8 mouse cellular contexts compared by ENCODE assay signal in genomic region chr1:34432776-34433481, GRCm38 (mm10). TPM values are rescaled to one million over a fixed set of nuclear protein-coding genes. Genes with fewer than 3 reads are reported as not detected.
A peak's percentile ranks its signal among the peaks of the same experiment; 100 is the strongest.
DNase-seq lines count a peak whose midpoint lies in the region; ATAC-seq and TF ChIP-seq lines count a peak whose summit lies in the region.

No protein-coding gene starts in this region.

- 5% methylated on average over 35 of the region's 35 CpGs for WGBS in hindbrain, embryonic 11.5 days
- WGBS in limb, embryonic 12.5 days, result 14% methylated on average over 35 of the region's 35 CpGs
- 5% methylated on average over 35 of the region's 35 CpGs for WGBS in midbrain, embryonic 12.5 days
- 11% methylated on average over 35 of the region's 35 CpGs for WGBS in stomach, postnatal 0 days

- DNase-seq in frontal cortex, postnatal 10 days (ENCODE audit: low spot score in 2 of 2), result no peak
- peak; percentile 44 for DNase-seq in adipocyte (ENCODE audit: low spot score)
- DNase-seq in hindbrain, embryonic 11.5 days (ENCODE audit: low spot score), result peak; percentile 77
- peak; percentile 47 for DNase-seq in stomach, postnatal 0 days (ENCODE audit: low spot score)

- peak overlapping the region; percentile 69 for H3K9ac ChIP-seq in hindbrain, embryonic 11.5 days (ENCODE audit: low read depth, low read length)
- peak overlapping the region; percentile 62 for H3K9ac ChIP-seq in limb, embryonic 12.5 days (replicated peaks)
- H3K9ac ChIP-seq in midbrain, embryonic 12.5 days (replicated peaks), result peak overlapping the region; percentile 47
- H3K9ac ChIP-seq in stomach, postnatal 0 days (ENCODE audit: low read length), result peak overlapping the region; percentile 63

- peak; percentile 61; the same call in 1 of the 2 replicates for TF ChIP-seq POLR2A in embryonic fibroblast, embryonic 13.5 days (IDR thresholded peaks at IDR 0.05; ENCODE audit: low read depth, low read length)

- H3K27me3 ChIP-seq in hindbrain, embryonic 11.5 days (ENCODE audit: control insufficient read depth, insufficient read depth, low read length), result no peaks in the 10 kb centered on the region
- H3K27me3 ChIP-seq in limb, embryonic 12.5 days, result no peaks in the 10 kb centered on the region
- no peaks in the 10 kb centered on the region for H3K27me3 ChIP-seq in midbrain, embryonic 12.5 days
- H3K27me3 ChIP-seq in stomach, postnatal 0 days (ENCODE audit: control insufficient read depth, insufficient read depth, low read length), result no peaks in the 10 kb centered on the region

- peak overlapping the region; percentile 66 for H3K4me2 ChIP-seq in hindbrain, embryonic 11.5 days (replicated peaks; ENCODE audit: low read depth, low read length)
- peak overlapping the region; percentile 59 for H3K4me2 ChIP-seq in limb, embryonic 12.5 days
- H3K4me2 ChIP-seq in midbrain, embryonic 12.5 days (replicated peaks), result peak overlapping the region; percentile 54
- peak overlapping the region; percentile 75 for H3K4me2 ChIP-seq in stomach, postnatal 0 days (replicated peaks; ENCODE audit: low read depth)

- H3K27ac ChIP-seq in embryonic fibroblast, embryonic 13.5 days (ENCODE audit: insufficient read depth, low read length), result peak overlapping the region; percentile 69
- H3K27ac ChIP-seq in hindbrain, embryonic 11.5 days (ENCODE audit: low read depth, low read length), result peak overlapping the region; percentile 63
- peak overlapping the region; percentile 75 for H3K27ac ChIP-seq in limb, embryonic 12.5 days
- peak overlapping the region; percentile 69 for H3K27ac ChIP-seq in midbrain, embryonic 12.5 days (replicated peaks)
- peak overlapping the region; percentile 65 for H3K27ac ChIP-seq in stomach, postnatal 0 days (replicated peaks)

- H3K9me3 ChIP-seq in hindbrain, embryonic 11.5 days (ENCODE audit: control insufficient read depth, low read length), result peaks cover 2% of the 10 kb centered on the region
- H3K9me3 ChIP-seq in limb, embryonic 12.5 days, result peaks cover 36% of the 10 kb centered on the region
- peaks cover 34% of the 10 kb centered on the region for H3K9me3 ChIP-seq in midbrain, embryonic 12.5 days
- peaks cover 3% of the 10 kb centered on the region; the same call in 1 of the 2 replicates for H3K9me3 ChIP-seq in stomach, postnatal 0 days (ENCODE audit: control insufficient read depth, low read length)

- peak; percentile 64 for ATAC-seq in frontal cortex, adult (ENCODE audit: low TSS enrichment)
- peak; percentile 11; the same call in 1 of the 2 replicates for ATAC-seq in hindbrain, embryonic 11.5 days (ENCODE audit: low FRiP score)
- ATAC-seq in limb, embryonic 12.5 days (ENCODE audit: insufficient number of reproducible peaks, insufficient read depth, low FRiP score, low TSS enrichment, low read depth), result no peak
- peak; percentile 35 for ATAC-seq in midbrain, embryonic 12.5 days (ENCODE audit: low FRiP score, low read depth)
- peak; percentile 43; the same call in 1 of the 2 replicates for ATAC-seq in stomach, postnatal 0 days (ENCODE audit: low FRiP score, low TSS enrichment)

- no peaks in the 10 kb centered on the region for H3K4me1 ChIP-seq in embryonic fibroblast, embryonic 13.5 days (ENCODE audit: control insufficient read depth, insufficient read depth, low read length)
- H3K4me1 ChIP-seq in hindbrain, embryonic 11.5 days (replicated peaks; ENCODE audit: control insufficient read depth, insufficient read depth, low read length), result no peaks in the 10 kb centered on the region
- peaks cover 6% of the 10 kb centered on the region; the same call in 1 of the 2 replicates for H3K4me1 ChIP-seq in limb, embryonic 12.5 days (replicated peaks)
- H3K4me1 ChIP-seq in midbrain, embryonic 12.5 days, result peaks cover 10% of the 10 kb centered on the region
- no peaks in the 10 kb centered on the region for H3K4me1 ChIP-seq in stomach, postnatal 0 days (replicated peaks; ENCODE audit: control insufficient read depth, insufficient read depth)

- TF ChIP-seq CTCF in embryonic fibroblast, embryonic 13.5 days (IDR thresholded peaks at IDR 0.05; ENCODE audit: borderline replicate concordance, insufficient read depth, low read length), result no peak
- no peak for TF ChIP-seq CTCF in stomach, postnatal 0 days (IDR thresholded peaks at IDR 0.05; ENCODE audit: low read depth)

- no peaks in the 10 kb centered on the region for H3K36me3 ChIP-seq in hindbrain, embryonic 11.5 days (ENCODE audit: control insufficient read depth, insufficient read depth, low read length)
- peaks cover 27% of the 10 kb centered on the region for H3K36me3 ChIP-seq in limb, embryonic 12.5 days
- H3K36me3 ChIP-seq in midbrain, embryonic 12.5 days, result peaks cover 31% of the 10 kb centered on the region; the same call in 1 of the 2 replicates
- no peaks in the 10 kb centered on the region; the same call in 1 of the 2 replicates for H3K36me3 ChIP-seq in stomach, postnatal 0 days (ENCODE audit: control insufficient read depth, insufficient read depth, low read length)

- H3K4me3 ChIP-seq in embryonic fibroblast, embryonic 13.5 days (ENCODE audit: insufficient read depth, low read length), result peak overlapping the region; percentile 47
- peak overlapping the region; percentile 45 for H3K4me3 ChIP-seq in hindbrain, embryonic 11.5 days (ENCODE audit: low read depth, low read length)
- H3K4me3 ChIP-seq in limb, embryonic 12.5 days (replicated peaks), result peak overlapping the region; percentile 44
- H3K4me3 ChIP-seq in midbrain, embryonic 12.5 days, result peak overlapping the region; percentile 41
- H3K4me3 ChIP-seq in stomach, postnatal 0 days (ENCODE audit: low read depth, low read length), result peak overlapping the region; percentile 37

- no peak for TF ChIP-seq EP300 in stomach, postnatal 0 days (optimal IDR thresholded peaks at IDR 0.05)

RNA-seq across cellular contexts. Expression of gene Ccdc115, which starts 6.5 kb away (rescaled TPM):
- 15.2 and 18.1 TPM in 2 replicates for polyA plus RNA-seq in embryonic fibroblast, embryonic 13.5 days (2011; ENCODE audit: insufficient read length, low read depth, missing spikeins)
- 68.5 and 69.2 TPM in 2 replicates for polyA plus RNA-seq in hindbrain, embryonic 11.5 days (2014; fragmentation: Nextera tagmentation; extraction: Ambion mirVana)
- polyA plus RNA-seq in limb, embryonic 12.5 days (2016; fragmentation: Nextera tagmentation; extraction: Ambion mirVana), result 45.4 and 45.7 TPM in 2 replicates
- polyA plus RNA-seq in midbrain, embryonic 12.5 days (2016; fragmentation: Nextera tagmentation; extraction: Ambion mirVana), result 70.4 and 73.6 TPM in 2 replicates
- polyA plus RNA-seq in stomach, postnatal 0 days (2015; fragmentation: Nextera tagmentation; extraction: Ambion mirVana), result 37.1 and 39.3 TPM in 2 replicates

RNA-seq across cellular contexts. Expression of gene Imp4, which starts 6.7 kb away (rescaled TPM):
- polyA plus RNA-seq in embryonic fibroblast, embryonic 13.5 days (2011; ENCODE audit: insufficient read length, low read depth, missing spikeins), result 36.2 and 41.1 TPM in 2 replicates
- 87.7 and 94.5 TPM in 2 replicates for polyA plus RNA-seq in hindbrain, embryonic 11.5 days (2014; fragmentation: Nextera tagmentation; extraction: Ambion mirVana)
- polyA plus RNA-seq in limb, embryonic 12.5 days (2016; fragmentation: Nextera tagmentation; extraction: Ambion mirVana), result 90.3 and 93.1 TPM in 2 replicates
- 81.3 and 83.5 TPM in 2 replicates for polyA plus RNA-seq in midbrain, embryonic 12.5 days (2016; fragmentation: Nextera tagmentation; extraction: Ambion mirVana)
- polyA plus RNA-seq in stomach, postnatal 0 days (2015; fragmentation: Nextera tagmentation; extraction: Ambion mirVana), result 52.3 and 52.9 TPM in 2 replicates

RNA-seq across cellular contexts. Expression of gene Ptpn18, which starts 26.6 kb away (rescaled TPM):
- 0.39 TPM in 1 of 2 replicates, not detected in the other for polyA plus RNA-seq in embryonic fibroblast, embryonic 13.5 days (2011; ENCODE audit: insufficient read length, low read depth, missing spikeins)
- 7.6 and 9.6 TPM in 2 replicates for polyA plus RNA-seq in hindbrain, embryonic 11.5 days (2014; fragmentation: Nextera tagmentation; extraction: Ambion mirVana)
- 10.8 and 13.4 TPM in 2 replicates for polyA plus RNA-seq in limb, embryonic 12.5 days (2016; fragmentation: Nextera tagmentation; extraction: Ambion mirVana)
- 6.8 and 6.9 TPM in 2 replicates for polyA plus RNA-seq in midbrain, embryonic 12.5 days (2016; fragmentation: Nextera tagmentation; extraction: Ambion mirVana)
- polyA plus RNA-seq in stomach, postnatal 0 days (2015; fragmentation: Nextera tagmentation; extraction: Ambion mirVana), result 26.9 and 29.4 TPM in 2 replicates

Comparison
In these comparisons a context has a peak if more than half of its experiments do, and no peak if none do; other contexts are left out.
1. DNase-seq: peak in adipocyte (single experiment), hindbrain, embryonic 11.5 days (single experiment) and stomach, postnatal 0 days (single experiment); none in frontal cortex, postnatal 10 days (0 of 2).
2. Peak in every context shown above with its lines, with median percentiles within 50 percentile points of each other: H3K27ac ChIP-seq, H3K4me3 ChIP-seq, H3K4me2 ChIP-seq and H3K9ac ChIP-seq.